Mouse (Mus musculus): Measurements from ENCODE around the gene Vmn1r61. TPM values are rescaled to one million over a fixed set of nuclear protein-coding genes. Genes with fewer than 3 reads are reported as not detected.

Gene Vmn1r61
- polyA plus RNA-seq (2017; shearing (Covaris generic)) = not detected

GRCm38 (mm10) chr7:5613195-5613594 lies at the start of gene Vmn1r61:
Vmn1r61 (minus strand) TSS chr7:5613295.

Other genes starting within 250 kb of the Vmn1r61 start
- 0.05 TPM for gene Vmn1r58, start 199.9 kb downstream of the Vmn1r61 start, polyA plus RNA-seq (2017; shearing (Covaris generic))
- not detected for gene Vmn1r59, start 156.5 kb downstream of the Vmn1r61 start, polyA plus RNA-seq (2017; shearing (Covaris generic))
- gene Vmn2r28, start 119.3 kb downstream of the Vmn1r61 start, polyA plus RNA-seq (2017; shearing (Covaris generic)) = not detected
- gene Vmn1r60, start 66.0 kb downstream of the Vmn1r61 start, polyA plus RNA-seq (2017; shearing (Covaris generic)) = 0.10 TPM
- not detected for gene Vmn1r62, start 60.3 kb upstream of the Vmn1r61 start, polyA plus RNA-seq (2017; shearing (Covaris generic))
- not detected for gene Vmn1r63, start 192.2 kb upstream of the Vmn1r61 start, polyA plus RNA-seq (2017; shearing (Covaris generic))

Measured in CD4-positive, CD25-positive, alpha-beta regulatory T cell, adult 9 weeks (primary cell).